ENCODE assay signal across 18 mouse cellular contexts in genomic region chr2:75821971-75822751, GRCm38 (mm10). TPM values are rescaled to one million over a fixed set of nuclear protein-coding genes. Genes with fewer than 3 reads are reported as not detected.
DNase-seq lines count a peak whose midpoint lies in the region; ATAC-seq lines count a peak whose summit lies in the region.
"Had no signal": no experiment of that assay in that cellular context is flagged by ENCODE, and none has a peak within 500 bp of the region (broad histone marks: within the 10 kb centered on the region; RNA-seq: fewer than 3 reads in every experiment).

No protein-coding gene starts in this region.

- H3K9me3 ChIP-seq in kidney, embryonic 16.5 days (ENCODE audit: low read length) = no peaks in the 10 kb centered on the region
- no peaks in the 10 kb centered on the region for H3K9me3 ChIP-seq in forebrain, embryonic 10.5 days
- H3K9me3 ChIP-seq: hindbrain, embryonic 13.5 days; intestine, embryonic 15.5 days; liver, embryonic 13.5 days had no signal

- DNase-seq in adrenal gland, postnatal 36 days = peak; percentile 13 to 23
- DNase-seq in adrenal gland, adult 18-20 months (ENCODE audit: low spot score in 2 of 2) = no peak
- peak; percentile 40 for DNase-seq in heart, adult 8-10 months (ENCODE audit: low spot score)
- peak; percentile 4 for DNase-seq in heart, postnatal 25 days (ENCODE audit: low spot score)
- no peak for DNase-seq in cerebellum, adult 9-10 months
- no peak for DNase-seq in forebrain, embryonic 10.5 days (ENCODE audit: extremely low spot score, low spot score)
- DNase-seq in right cerebral cortex, postnatal 10 days (ENCODE audit: low spot score in 2 of 2) = no peak
- DNase-seq: cerebellum, adult 9-11 months; layer of hippocampus, adult 9-11 months; liver, embryonic 13.5 days; right cerebral cortex, postnatal 25 days; thymus, adult 18-20 months had no signal

- peak overlapping the region; percentile 40; the same call in 1 of the 2 replicates for H3K27ac ChIP-seq in kidney, embryonic 16.5 days (ENCODE audit: low read length)
- H3K27ac ChIP-seq in forebrain, embryonic 10.5 days = no peak overlapping the region
- H3K27ac ChIP-seq: hindbrain, embryonic 13.5 days; intestine, embryonic 15.5 days; liver, embryonic 13.5 days had no signal

- H3K9ac ChIP-seq in kidney, embryonic 16.5 days (replicated peaks; ENCODE audit: low read length) = no peak overlapping the region
- H3K9ac ChIP-seq: hindbrain, embryonic 13.5 days; intestine, embryonic 15.5 days; liver, embryonic 13.5 days had no signal

- H3K36me3 ChIP-seq in kidney, embryonic 16.5 days (ENCODE audit: insufficient read depth, low read length) = no peaks in the 10 kb centered on the region
- no peaks in the 10 kb centered on the region for H3K36me3 ChIP-seq in forebrain, embryonic 10.5 days (replicated peaks)
- H3K36me3 ChIP-seq: hindbrain, embryonic 13.5 days; intestine, embryonic 15.5 days; liver, embryonic 13.5 days had no signal

- H3K27me3 ChIP-seq in kidney, embryonic 16.5 days (ENCODE audit: insufficient read depth, low read length) = no peaks in the 10 kb centered on the region
- 0 out of 2 replicates have a peak, but pooled peaks cover 3% of the 10 kb centered on the region for H3K27me3 ChIP-seq in forebrain, embryonic 10.5 days (ENCODE audit: poor library complexity, severe bottlenecking)
- H3K27me3 ChIP-seq: hindbrain, embryonic 13.5 days; intestine, embryonic 15.5 days; liver, embryonic 13.5 days had no signal

- intact Hi-C loops in heart, postnatal 25 days (cut with DNase I) = no loop called here

- no peak overlapping the region for H3K4me3 ChIP-seq in kidney, embryonic 16.5 days (ENCODE audit: low read length)
- H3K4me3 ChIP-seq in forebrain, embryonic 10.5 days = no peak overlapping the region
- H3K4me3 ChIP-seq: hindbrain, embryonic 13.5 days; intestine, embryonic 15.5 days; liver, embryonic 13.5 days had no signal

- H3K4me2 ChIP-seq in kidney, embryonic 16.5 days (replicated peaks; ENCODE audit: low read depth, low read length) = no peak overlapping the region
- H3K4me2 ChIP-seq: hindbrain, embryonic 13.5 days; intestine, embryonic 15.5 days; liver, embryonic 13.5 days had no signal

- ATAC-seq in kidney, embryonic 16.5 days (ENCODE audit: low FRiP score, low TSS enrichment) = peak; percentile 78
- ATAC-seq: forebrain, embryonic 14.5 days; intestine, embryonic 15.5 days; midbrain, embryonic 16.5 days; Patski had no signal

- 48% methylated on average over 13 of the region's 13 CpGs for WGBS in kidney, embryonic 16.5 days
- WGBS in forebrain, embryonic 10.5 days = 91% methylated on average over 13 of the region's 13 CpGs

- peaks cover 22% of the 10 kb centered on the region for H3K4me1 ChIP-seq in kidney, embryonic 16.5 days (ENCODE audit: insufficient read depth, low read length)
- H3K4me1 ChIP-seq in forebrain, embryonic 10.5 days = peaks cover 12% of the 10 kb centered on the region
- H3K4me1 ChIP-seq: hindbrain, embryonic 13.5 days; intestine, embryonic 15.5 days had no signal

RNA-seq across cellular contexts. Expression of gene Agps, which starts 9.8 kb away (rescaled TPM):
- 10 to 100 TPM; 41.1 to 44.8 TPM for total RNA-seq in adrenal gland, postnatal 36 days (2021)
- total RNA-seq in adrenal gland, adult 18-20 months (2021) = 10 to 100 TPM; 28.4 to 34.1 TPM
- total RNA-seq in heart, adult 8-10 months (2022) = 10 to 100 TPM; 26.4 to 32.0 (median 27.2) TPM
- 10 to 100 TPM; 34.1 to 37.6 TPM for total RNA-seq in heart, postnatal 25 days (2021)
- 39.2 and 40.0 TPM in 2 replicates for polyA plus RNA-seq in kidney, embryonic 16.5 days (2015; fragmentation: Nextera tagmentation; extraction: Ambion mirVana)
- polyA plus RNA-seq in forebrain, embryonic 10.5 days (2016; fragmentation: Nextera tagmentation; extraction: Ambion mirVana) = 41.4 and 43.4 TPM in 2 replicates

Comparison
In these comparisons a context has a peak if more than half of its experiments do, and no peak if none do; other contexts are left out.
1. DNase-seq: peak in adrenal gland, postnatal 36 days (2 of 2), heart, adult 8-10 months (single experiment) and heart, postnatal 25 days (single experiment); none in adrenal gland, adult 18-20 months (0 of 2), cerebellum, adult 9-10 months (single experiment), forebrain, embryonic 10.5 days (single experiment) and right cerebral cortex, postnatal 10 days (0 of 2).